Mouse (Mus musculus): ENCODE measurements around the gene Rnf186. TPM values are rescaled to one million over a fixed set of nuclear protein-coding genes. Genes with fewer than 3 reads are reported as not detected.

The Rnf186 gene
- polyA plus RNA-seq, 1 experiment, result 461 TPM

GRCm38 (mm10) chr4:138934456-138935145 is 32.3 kb upstream of the Rnf186 start:
- TF ChIP-seq CTCF (IDR thresholded peaks at IDR 0.05; ENCODE audit: extremely low read depth, insufficient read length, insufficient replicate concordance, low read depth, low read length), result no peak
- no peak for TF ChIP-seq POLR2A (IDR thresholded peaks at IDR 0.05; ENCODE audit: low read depth, low read length)

GRCm38 (mm10) chr4:138938495-138939269 is 28.2 kb upstream of the Rnf186 start:
- peaks cover 43% of the 10 kb centered on the region for H3K4me1 ChIP-seq (ENCODE audit: control insufficient read depth, insufficient read depth, insufficient read length, low read length)
- no peak for TF ChIP-seq CTCF (IDR thresholded peaks at IDR 0.05; ENCODE audit: extremely low read depth, insufficient read length, insufficient replicate concordance, low read depth, low read length)
- TF ChIP-seq POLR2A (IDR thresholded peaks at IDR 0.05; ENCODE audit: low read depth, low read length), result no peak
- H3K27ac ChIP-seq (ENCODE audit: insufficient read depth, low read depth, low read length), result peak overlapping the region; percentile 93
- 14% methylated on average over 10 of the region's 10 CpGs for WGBS
- H3K27me3 ChIP-seq (ENCODE audit: control insufficient read depth, insufficient read depth, low read length), result no peaks in the 10 kb centered on the region
- H3K4me3 ChIP-seq (ENCODE audit: low read depth, low read length), result no peak overlapping the region
- H3K36me3 ChIP-seq (ENCODE audit: control insufficient read depth, insufficient read depth, low read length), result no peaks in the 10 kb centered on the region

More at GRCm38 (mm10) chr4:138934456-138935145, 32.3 kb upstream of the Rnf186 start:
- no peaks in the 10 kb centered on the region for H3K36me3 ChIP-seq (ENCODE audit: control insufficient read depth, insufficient read depth, low read length)
- peak overlapping the region; percentile 40; the same call in 1 of the 2 replicates for H3K27ac ChIP-seq (ENCODE audit: insufficient read depth, low read depth, low read length)
- H3K4me1 ChIP-seq (ENCODE audit: control insufficient read depth, insufficient read depth, insufficient read length, low read length), result peaks cover 27% of the 10 kb centered on the region
- no peak overlapping the region for H3K4me3 ChIP-seq (ENCODE audit: low read depth, low read length)
- WGBS, result 86% methylated on average over 11 of the region's 11 CpGs
- H3K27me3 ChIP-seq (ENCODE audit: control insufficient read depth, insufficient read depth, low read length), result no peaks in the 10 kb centered on the region

GRCm38 (mm10) chr4:138939481-138939880 is 27.4 kb upstream of the Rnf186 start:
- TF ChIP-seq CTCF (IDR thresholded peaks at IDR 0.05; ENCODE audit: extremely low read depth, insufficient read length, insufficient replicate concordance, low read depth, low read length) (peak; percentile 31; the same call in 1 of the 2 replicates), POLR2A (IDR thresholded peaks at IDR 0.05; ENCODE audit: low read depth, low read length) (no peak)
- Histone ChIP-seq H3K36me3 (ENCODE audit: control insufficient read depth, insufficient read depth, low read length) (no peaks in the 10 kb centered on the region), H3K27ac (ENCODE audit: insufficient read depth, low read depth, low read length) (peak overlapping the region; percentile 90), H3K4me3 (ENCODE audit: low read depth, low read length) (no peak overlapping the region), H3K4me1 (ENCODE audit: control insufficient read depth, insufficient read depth, insufficient read length, low read length) (peaks cover 39% of the 10 kb centered on the region), H3K27me3 (ENCODE audit: control insufficient read depth, insufficient read depth, low read length) (no peaks in the 10 kb centered on the region)
- WGBS, result 17% methylated on average over 4 of the region's 4 CpGs

- Histone ChIP-seq H3K4me3 (ENCODE audit: low read depth, low read length) (no peak overlapping the region), H3K27ac (ENCODE audit: insufficient read depth, low read depth, low read length) (peak overlapping the region; percentile 90), H3K27me3 (ENCODE audit: control insufficient read depth, insufficient read depth, low read length) (no peaks in the 10 kb centered on the region), H3K36me3 (ENCODE audit: control insufficient read depth, insufficient read depth, low read length) (no peaks in the 10 kb centered on the region), H3K4me1 (ENCODE audit: control insufficient read depth, insufficient read depth, insufficient read length, low read length) (peaks cover 36% of the 10 kb centered on the region)
- TF ChIP-seq POLR2A (IDR thresholded peaks at IDR 0.05; ENCODE audit: low read depth, low read length), result no peak
- no peak for TF ChIP-seq CTCF (IDR thresholded peaks at IDR 0.05; ENCODE audit: extremely low read depth, insufficient read length, insufficient replicate concordance, low read depth, low read length)
- 23% methylated on average over 7 of the region's 7 CpGs for WGBS
Observed at GRCm38 (mm10) chr4:138941401-138941800, 25.5 kb upstream of the Rnf186 start.

- Histone ChIP-seq H3K36me3 (ENCODE audit: control insufficient read depth, insufficient read depth, low read length) (no peaks in the 10 kb centered on the region), H3K27me3 (ENCODE audit: control insufficient read depth, insufficient read depth, low read length) (no peaks in the 10 kb centered on the region), H3K4me3 (ENCODE audit: low read depth, low read length) (no peak overlapping the region), H3K27ac (ENCODE audit: insufficient read depth, low read depth, low read length) (peak overlapping the region; percentile 90), H3K4me1 (ENCODE audit: control insufficient read depth, insufficient read depth, insufficient read length, low read length) (peaks cover 36% of the 10 kb centered on the region)
- WGBS, result 14% methylated on average over 6 of the region's 6 CpGs
- TF ChIP-seq POLR2A (IDR thresholded peaks at IDR 0.05; ENCODE audit: low read depth, low read length) (no peak), CTCF (IDR thresholded peaks at IDR 0.05; ENCODE audit: extremely low read depth, insufficient read length, insufficient replicate concordance, low read depth, low read length) (no peak)
Observed at GRCm38 (mm10) chr4:138941966-138942365, 24.9 kb upstream of the Rnf186 start.

GRCm38 (mm10) chr4:138943730-138944129 is 23.2 kb upstream of the Rnf186 start:
- 16% methylated on average over 15 of the region's 15 CpGs for WGBS
- Histone ChIP-seq H3K4me3 (ENCODE audit: low read depth, low read length) (peak overlapping the region; percentile 21; the same call in 1 of the 2 replicates), H3K27ac (ENCODE audit: insufficient read depth, low read depth, low read length) (peak overlapping the region; percentile 36)

GRCm38 (mm10) chr4:138948257-138948656 is 18.7 kb upstream of the Rnf186 start:
- H3K36me3 ChIP-seq (ENCODE audit: control insufficient read depth, insufficient read depth, low read length), result no peaks in the 10 kb centered on the region
- H3K4me1 ChIP-seq (ENCODE audit: control insufficient read depth, insufficient read depth, insufficient read length, low read length), result 0 out of 2 replicates have a peak, but pooled peaks cover 2% of the 10 kb centered on the region
- H3K4me3 ChIP-seq (ENCODE audit: low read depth, low read length), result no peak overlapping the region
- 89% methylated on average over 2 of the region's 2 CpGs for WGBS
- TF ChIP-seq POLR2A (IDR thresholded peaks at IDR 0.05; ENCODE audit: low read depth, low read length), result no peak
- TF ChIP-seq CTCF (IDR thresholded peaks at IDR 0.05; ENCODE audit: extremely low read depth, insufficient read length, insufficient replicate concordance, low read depth, low read length), result no peak
- no peaks in the 10 kb centered on the region; the same call in 1 of the 2 replicates for H3K27me3 ChIP-seq (ENCODE audit: control insufficient read depth, insufficient read depth, low read length)
- no peak overlapping the region for H3K27ac ChIP-seq (ENCODE audit: insufficient read depth, low read depth, low read length)

More at GRCm38 (mm10) chr4:138943730-138944129, 23.2 kb upstream of the Rnf186 start:
- Histone ChIP-seq H3K36me3 (ENCODE audit: control insufficient read depth, insufficient read depth, low read length) (no peaks in the 10 kb centered on the region), H3K27me3 (ENCODE audit: control insufficient read depth, insufficient read depth, low read length) (no peaks in the 10 kb centered on the region), H3K4me1 (ENCODE audit: control insufficient read depth, insufficient read depth, insufficient read length, low read length) (peaks cover 30% of the 10 kb centered on the region; the same call in 1 of the 2 replicates)
- peak; percentile 86; the same call in 1 of the 2 replicates for TF ChIP-seq CTCF (IDR thresholded peaks at IDR 0.05; ENCODE audit: extremely low read depth, insufficient read length, insufficient replicate concordance, low read depth, low read length)
- peak; percentile 59; the same call in 1 of the 2 replicates for TF ChIP-seq POLR2A (IDR thresholded peaks at IDR 0.05; ENCODE audit: low read depth, low read length)

All from small intestine, adult 2 months (tissue).